Mouse (Mus musculus): ENCODE measurements around the gene Fam71f1.
"Not testable (repeated sequence)": the region's sequence is repeated elsewhere in the genome, so short reads cannot be mapped to it uniquely, and the experiment has no call there.

Fam71f1 gene

DNA sequence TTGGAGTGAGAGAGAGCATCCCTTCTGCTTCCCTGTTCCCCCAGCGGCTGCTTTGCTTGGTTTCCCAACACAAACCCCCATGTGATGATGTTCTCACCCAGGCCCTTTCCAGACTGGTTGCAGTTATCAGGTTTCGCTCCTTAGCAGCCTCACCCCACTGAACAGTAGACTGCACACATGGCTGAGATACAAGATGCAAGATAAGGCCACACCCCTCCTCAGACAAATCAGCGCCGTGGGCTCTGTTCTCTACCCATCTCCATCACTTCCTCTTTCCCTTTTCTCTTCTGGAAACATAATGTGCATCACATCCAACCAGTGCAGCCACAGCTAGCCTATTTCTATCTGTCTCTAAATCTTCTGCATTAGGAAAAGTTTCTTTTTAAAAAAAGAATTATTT, 10.6 kb downstream of the Fam71f1 start:
- no peak for DNase-seq (ENCODE audit: low spot score)

DNA sequence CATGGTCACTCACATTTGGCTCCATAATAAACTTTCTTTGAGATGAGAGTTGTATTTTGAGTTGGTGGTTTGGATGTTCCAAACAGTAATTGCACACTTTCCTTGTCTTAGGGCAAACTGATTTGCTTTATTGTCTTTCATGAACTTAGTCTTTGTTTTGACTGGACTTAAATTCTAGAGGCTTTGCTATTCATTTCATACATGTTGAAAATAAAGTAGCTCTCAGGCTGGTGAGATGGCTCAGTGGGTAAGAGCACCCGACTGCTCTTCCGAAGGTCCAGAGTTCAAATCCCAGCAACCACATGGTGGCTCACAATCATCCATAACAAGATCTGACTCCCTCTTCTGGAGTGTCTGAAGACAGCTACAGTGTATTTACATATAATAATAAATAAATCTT, 27.6 kb downstream of the Fam71f1 start:
- not testable (repeated sequence) for DNase-seq (ENCODE audit: low spot score)

DNA sequence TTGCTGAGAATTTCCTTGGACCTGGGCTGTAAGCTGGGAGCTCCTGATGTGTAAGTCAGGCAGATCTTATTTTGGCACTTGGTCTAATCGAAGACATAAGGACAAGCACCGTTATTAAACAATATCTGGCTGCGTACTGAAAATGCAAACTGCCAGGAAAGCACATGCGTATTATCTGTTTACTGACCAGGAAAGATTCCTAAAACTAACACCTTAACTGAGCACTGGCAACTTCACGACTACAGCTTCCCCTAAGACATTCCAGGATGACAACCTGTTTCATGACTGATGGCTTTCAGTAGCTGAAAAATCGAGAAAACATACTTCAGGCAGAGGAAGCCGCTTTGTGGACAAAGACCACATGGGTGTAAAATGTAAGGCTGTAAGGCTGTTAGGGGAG, 28.2 kb downstream of the Fam71f1 start:
- DNase-seq (ENCODE audit: low spot score): no peak

DNA sequence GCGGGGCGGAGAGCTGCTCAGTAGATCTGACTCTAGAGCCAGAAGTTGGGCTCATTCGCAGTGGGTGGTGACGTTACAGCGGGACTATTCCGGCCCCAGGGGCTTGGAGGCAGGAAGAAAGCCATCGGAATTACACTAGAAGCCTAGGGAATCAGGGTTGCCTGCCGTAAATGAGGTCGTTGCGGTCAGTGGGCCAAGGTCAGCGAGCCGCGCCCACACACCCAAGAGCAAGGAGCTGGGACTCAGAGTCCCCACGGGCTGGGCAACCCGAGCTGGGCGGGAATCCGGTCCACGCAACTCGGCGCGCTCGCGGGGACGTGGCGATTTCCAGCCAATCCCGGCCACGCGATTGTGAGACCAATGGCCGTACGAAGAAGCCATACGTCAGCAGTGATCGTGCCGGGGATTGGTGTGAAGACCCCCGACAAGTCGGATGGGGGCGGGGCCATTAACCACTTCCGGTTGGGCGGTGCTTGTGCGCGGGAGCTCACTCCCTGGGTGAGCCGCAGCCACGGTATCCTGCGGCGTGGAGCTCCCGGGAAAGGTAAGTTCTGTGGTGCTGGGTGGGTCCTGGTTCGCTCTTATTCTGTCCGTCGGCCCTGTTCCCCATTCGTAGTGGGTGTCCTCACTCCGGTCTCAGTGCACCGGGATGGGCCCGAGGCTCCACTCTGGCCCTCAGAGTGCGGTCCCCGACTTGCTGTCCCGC, 28.9 kb downstream of the Fam71f1 start, which contains the start of gene Calu:
TSS of gene Calu (plus strand) at position 405 of the 706 bp plus-strand sequence.
- peak; percentile 100 for DNase-seq (ENCODE audit: low spot score)

DNA sequence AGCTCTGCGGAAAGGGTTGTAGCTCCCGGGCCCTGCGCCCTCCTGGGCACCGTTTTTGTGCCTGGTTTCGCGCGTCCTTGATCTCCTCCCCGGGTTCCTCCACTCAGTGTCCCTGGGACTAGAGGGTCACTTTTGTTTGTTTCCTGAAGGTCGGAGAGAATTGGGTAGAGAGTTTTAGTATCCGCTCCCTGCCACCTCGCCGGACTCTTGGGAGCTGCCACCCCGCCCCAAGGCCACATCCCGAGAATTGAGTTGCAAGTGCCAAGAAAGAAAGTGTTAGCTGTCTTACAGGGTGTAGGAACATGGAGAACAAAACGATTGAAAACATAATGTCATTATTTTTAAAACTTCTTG, 29.4 kb downstream of the Fam71f1 start:
- DNase-seq (ENCODE audit: low spot score): no peak

DNA sequence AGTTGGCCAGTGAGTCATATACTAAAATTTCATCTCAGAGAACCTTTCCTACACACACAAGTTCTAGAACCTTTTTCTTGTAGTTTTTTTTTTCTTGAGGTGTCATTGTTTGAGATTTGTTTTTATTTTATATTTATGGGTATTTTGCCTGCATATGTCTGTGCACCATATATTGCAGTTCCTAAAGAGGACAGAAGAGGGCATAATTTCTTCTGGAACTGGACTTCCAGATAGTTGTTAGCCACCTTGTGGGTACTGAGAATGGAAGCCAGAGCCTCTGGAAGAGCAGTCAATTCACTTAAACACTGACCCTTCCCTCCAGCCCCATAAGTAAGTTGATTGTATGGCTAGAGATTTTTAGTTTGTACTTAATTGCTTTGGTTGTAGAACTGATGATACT, 32.7 kb downstream of the Fam71f1 start:
- no peak for DNase-seq (ENCODE audit: low spot score)

DNA sequence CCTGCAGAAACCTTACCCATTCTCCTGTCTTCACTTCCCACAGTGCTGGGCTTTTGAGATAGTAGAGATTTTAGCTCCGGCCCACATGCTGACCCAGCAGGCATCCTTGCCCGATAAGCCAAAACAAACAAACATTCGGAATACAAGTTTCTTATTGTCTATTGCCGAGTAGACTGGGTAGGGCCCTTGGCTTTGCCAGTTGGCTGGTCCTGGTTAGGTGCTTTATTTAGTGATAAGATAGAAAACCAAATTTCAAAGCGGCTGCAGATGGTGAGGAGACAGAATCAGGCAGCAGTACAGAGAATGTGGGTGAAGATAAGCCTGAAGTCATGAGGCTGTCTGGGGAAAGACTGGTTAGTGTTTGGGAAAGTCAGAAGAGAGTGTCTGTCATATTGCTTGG, 33.9 kb downstream of the Fam71f1 start:
- no peak for DNase-seq (ENCODE audit: low spot score)

DNA sequence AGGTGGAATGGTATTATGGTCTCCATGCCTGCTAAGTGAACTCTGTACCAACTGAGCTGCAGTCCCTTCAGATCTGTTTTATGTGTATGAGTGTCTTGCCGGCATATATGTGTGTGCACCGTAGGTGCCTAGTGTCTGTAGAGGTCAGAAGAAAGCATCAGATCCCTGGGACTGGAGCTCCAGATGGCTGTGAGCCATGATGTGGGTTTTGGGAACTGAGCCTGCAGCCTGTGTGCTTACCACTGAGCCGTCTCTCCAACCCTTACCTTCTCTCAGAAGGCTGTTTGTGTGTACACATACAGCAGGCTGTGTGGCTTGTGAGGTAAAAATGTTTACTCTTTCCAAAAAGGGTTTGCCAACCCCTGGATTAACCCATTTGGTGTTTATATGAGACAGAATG, 40.4 kb downstream of the Fam71f1 start:
- no peak for DNase-seq (ENCODE audit: low spot score)

DNA sequence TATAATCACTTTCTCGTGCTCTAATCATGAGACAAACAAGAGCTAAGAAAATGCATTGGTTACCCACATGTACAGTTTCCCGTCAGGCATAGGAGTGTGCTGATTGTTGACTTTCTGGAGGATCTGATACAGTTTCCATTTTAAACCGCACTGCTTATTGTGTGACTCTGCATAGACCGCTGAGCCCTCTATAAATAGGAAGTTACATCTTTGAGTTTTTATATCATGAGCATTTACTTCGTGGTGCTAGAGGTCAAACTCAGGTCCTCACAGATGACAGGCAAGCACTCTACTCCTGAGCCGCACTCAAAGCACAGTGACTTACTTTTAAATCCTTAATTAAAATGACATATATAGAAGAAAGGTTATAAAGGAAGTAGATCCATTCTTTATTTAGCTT, 41.3 kb downstream of the Fam71f1 start:
- DNase-seq (ENCODE audit: low spot score): no peak

DNA sequence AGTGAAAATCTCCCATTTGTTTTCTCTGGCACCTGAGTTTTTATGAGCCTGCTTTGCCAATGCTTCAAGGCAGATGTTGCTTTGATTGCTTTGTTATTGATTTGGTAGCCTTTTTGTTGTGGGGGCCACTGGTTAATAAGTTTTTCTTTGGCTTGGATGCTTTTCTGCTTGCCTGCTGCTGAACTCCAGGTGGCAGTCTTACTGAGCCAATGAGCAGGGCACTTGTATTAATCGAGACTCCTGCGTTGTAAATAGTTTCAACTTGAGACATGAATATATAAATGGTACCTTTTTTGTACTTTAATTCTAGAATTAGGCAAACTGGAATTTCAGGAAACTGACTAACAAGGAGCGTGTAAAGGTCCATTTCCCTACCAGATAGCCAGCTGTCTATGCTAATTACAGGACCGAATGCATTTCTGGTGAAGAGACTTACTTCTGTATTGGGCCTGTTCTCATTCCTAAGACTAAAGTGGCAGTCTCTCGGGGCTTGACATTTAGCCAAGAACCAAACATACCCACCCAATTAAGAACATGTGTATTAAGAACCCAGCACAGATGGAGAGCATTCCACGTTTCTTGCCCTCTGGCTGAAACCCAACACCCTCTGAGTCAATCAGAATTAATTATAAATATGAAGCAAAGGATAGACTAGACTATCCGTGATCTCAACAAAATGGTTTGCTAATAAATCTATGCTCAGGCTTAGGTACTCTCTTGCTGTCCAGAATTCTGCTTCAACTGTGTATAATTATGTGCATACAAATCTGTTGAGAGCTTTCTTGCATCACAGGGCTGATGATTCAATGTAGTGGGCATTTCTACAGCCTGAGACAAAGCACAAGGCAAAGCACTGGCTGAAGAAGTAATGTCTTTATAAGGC, 43.5 kb downstream of the Fam71f1 start:
- DNase-seq (ENCODE audit: low spot score): no peak

DNA sequence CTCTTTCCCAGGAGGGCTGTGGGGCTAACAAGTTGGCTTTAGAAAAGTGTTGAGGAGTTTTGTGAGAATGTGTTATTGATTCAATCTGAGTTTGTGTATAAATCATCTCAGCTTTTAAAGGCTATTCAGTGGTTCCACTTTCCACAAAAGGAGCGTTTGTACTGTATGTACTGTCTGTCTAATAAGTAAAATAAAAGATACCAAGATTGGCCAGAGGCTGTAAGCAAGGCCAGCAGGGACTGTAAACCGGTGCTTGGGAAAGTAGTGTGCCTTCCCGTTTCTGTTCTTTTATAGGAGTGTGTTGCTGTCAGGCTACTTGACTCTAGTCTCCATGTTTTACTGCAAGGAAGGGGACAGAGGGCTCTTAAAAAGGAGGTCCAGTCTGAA, 44.2 kb downstream of the Fam71f1 start:
- no peak for DNase-seq (ENCODE audit: low spot score)

DNA sequence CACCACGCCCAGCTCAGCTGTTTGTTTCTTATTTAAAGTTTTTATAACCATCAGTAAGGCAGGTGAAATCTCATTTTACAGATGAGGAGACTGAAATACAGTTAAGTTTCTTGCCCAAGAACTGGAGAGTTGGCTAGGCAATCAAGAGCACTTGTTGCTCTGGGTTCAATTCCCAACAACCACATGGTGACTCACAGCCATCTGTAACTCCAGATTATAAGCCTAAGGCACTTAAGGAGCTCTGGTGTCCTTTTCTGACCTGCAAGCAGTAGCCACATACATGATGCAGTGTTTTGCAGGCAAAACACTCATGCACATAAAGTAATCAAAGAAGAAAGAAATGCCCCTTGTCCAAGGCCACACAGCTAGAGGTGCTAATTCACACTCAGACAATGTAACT, 46.3 kb downstream of the Fam71f1 start:
- DNase-seq (ENCODE audit: low spot score): no peak

DNA sequence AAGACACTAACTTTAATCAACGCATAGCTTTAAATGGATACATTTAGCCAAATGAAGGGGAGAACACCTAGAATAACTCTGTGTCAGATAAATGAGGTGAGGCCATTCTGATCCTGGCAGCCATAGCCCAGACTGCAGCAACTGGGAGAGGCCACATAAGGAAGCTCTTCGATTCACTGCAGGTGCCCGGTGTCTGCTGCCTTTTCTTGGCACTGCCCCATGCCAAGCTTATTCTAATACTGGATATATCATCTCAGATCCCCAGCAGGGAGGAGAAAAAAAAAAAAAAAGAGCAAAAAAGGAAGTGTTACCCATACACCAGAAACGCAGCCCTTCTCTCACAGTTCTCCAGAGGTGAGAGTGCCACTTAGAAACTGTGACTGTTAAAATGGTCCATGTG, 58.4 kb downstream of the Fam71f1 start:
- no peak for DNase-seq (ENCODE audit: low spot score)

DNA sequence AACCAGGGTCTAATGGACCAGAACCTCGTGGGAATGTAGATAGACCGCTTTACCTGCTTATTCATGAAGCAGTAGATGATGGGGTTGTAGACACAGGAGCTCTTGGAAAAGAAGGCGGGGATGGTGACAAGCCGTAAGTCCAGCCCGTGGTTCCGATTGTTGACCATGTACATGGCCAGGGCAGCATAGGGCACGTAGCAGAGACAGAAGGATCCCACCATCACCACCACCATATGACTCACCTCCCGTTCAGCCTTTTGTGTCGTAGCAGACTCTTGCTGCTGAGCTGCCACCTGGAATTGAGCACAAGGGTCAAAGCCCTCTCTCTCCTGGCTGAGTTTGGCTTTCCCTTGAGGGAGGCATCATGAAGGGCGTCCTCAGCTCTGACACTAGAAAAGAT, 59.7 kb downstream of the Fam71f1 start:
- DNase-seq (ENCODE audit: low spot score): no peak

DNA sequence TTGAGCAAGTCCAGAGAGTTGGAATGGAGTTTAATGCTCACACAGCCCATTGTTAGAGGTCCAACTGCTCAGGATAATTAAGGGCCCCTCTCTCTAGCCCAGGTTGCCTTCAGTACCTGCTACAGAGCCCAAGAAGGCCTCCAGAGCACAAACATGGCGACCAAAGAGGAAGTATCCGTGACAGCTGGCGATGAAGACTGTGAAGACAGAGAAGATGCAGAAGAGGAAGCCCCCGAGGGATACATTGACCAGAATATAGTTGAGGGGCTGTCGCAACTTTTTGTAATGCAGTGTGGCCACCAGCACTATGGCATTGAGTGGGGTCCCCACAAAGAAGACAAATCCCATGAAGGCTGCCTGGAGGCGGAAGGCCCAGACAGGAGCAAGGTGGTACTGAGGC, 61.0 kb downstream of the Fam71f1 start:
- DNase-seq (ENCODE audit: low spot score): no peak

DNA sequence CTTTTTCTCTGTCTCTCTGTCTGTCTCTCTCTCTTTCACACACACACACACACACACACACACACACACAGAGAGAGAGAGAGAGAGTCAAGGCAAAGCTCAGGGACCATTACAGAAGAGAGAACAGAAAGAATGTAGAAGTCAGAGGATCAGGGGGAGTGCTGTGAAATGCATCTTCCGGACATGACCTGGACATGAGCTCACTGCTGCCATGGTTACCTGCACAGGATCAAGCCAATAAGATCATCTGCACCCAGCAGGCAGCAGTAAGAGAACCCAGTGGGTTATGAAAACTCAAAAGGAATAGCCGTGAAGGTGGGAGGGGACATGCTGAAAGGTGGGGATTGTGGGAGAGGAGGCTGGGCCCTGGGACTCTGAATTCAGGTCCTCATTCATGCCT, 63.5 kb downstream of the Fam71f1 start:
- DNase-seq (ENCODE audit: low spot score): no peak

Measured in urinary bladder, postnatal 25 days (tissue).